Mouse (Mus musculus) forebrain, postnatal 0 days (tissue): ENCODE data around the gene Zcchc3. TPM values are rescaled to one million over a fixed set of nuclear protein-coding genes. Genes with fewer than 3 reads are reported as not detected.
A peak's percentile ranks its signal among the peaks of the same experiment; 100 is the strongest.

ENCODE experiments used
- ATAC-seq: fragments of 200-750 bp; cut with Nextera tagmentation; 2 replicates; pipeline ENCODE4 v1.8.0; 2017; ENCODE audit warnings: mild to moderate bottlenecking, moderate library complexity
- DNase-seq: peaks from one replicate; pipeline ENCODE4 v3.0.0-alpha.2; 2015
- H3K27ac ChIP-seq: fragments of 300-500 bp; sonication (generic); 2 replicates; pipeline ENCODE4 v1.5.1; 2014; ENCODE audit warnings: low read depth, mild to moderate bottlenecking, antibody characterized with exemption, low read length, moderate library complexity, mixed read lengths
- H3K27me3 ChIP-seq: fragments of 300-500 bp; sonication (generic); 2 replicates; pipeline ENCODE4 v1.6.1; 2014; ENCODE audit warnings: mild to moderate bottlenecking, low read length, mixed read lengths; ENCODE audit not compliant: insufficient read depth
- H3K36me3 ChIP-seq: fragments of 300-500 bp; sonication (generic); 2 replicates; pipeline ENCODE4 v1.6.1; 2014; ENCODE audit warnings: mild to moderate bottlenecking, moderate library complexity; ENCODE audit not compliant: insufficient read depth
- H3K4me1 ChIP-seq: fragments of 300-500 bp; sonication (generic); 2 replicates; pipeline ENCODE4 v1.6.1; 2014; ENCODE audit warnings: antibody characterized with exemption; ENCODE audit not compliant: insufficient read depth
- H3K4me2 ChIP-seq: fragments of 300-500 bp; sonication (generic); 2 replicates; pipeline ENCODE4 v1.6.1; 2014; ENCODE audit warnings: low read depth, mild to moderate bottlenecking, moderate library complexity
- H3K4me3 ChIP-seq: fragments of 300-500 bp; sonication (generic); 2 replicates; pipeline ENCODE4 v1.5.1; 2014; ENCODE audit warnings: low read depth, low read length, mixed read lengths
- H3K9ac ChIP-seq: fragments of 300-500 bp; sonication (generic); 2 replicates; pipeline ENCODE4 v1.6.1; 2014; ENCODE audit warnings: mild to moderate bottlenecking
- H3K9me3 ChIP-seq: fragments of 300-500 bp; sonication (generic); 2 replicates; pipeline ENCODE4 v1.6.1; 2016; ENCODE audit warnings: low read length
- CTCF ChIP-seq: sonication (generic); IDR thresholded peaks from 2 replicates; pipeline ENCODE4 v1.5.1; 2016; ENCODE audit warnings: antibody characterized with exemption, control low read depth, low read depth
- WGBS: fragments of 180-500 bp; shearing (Covaris S2); extraction: QIAGEN DNeasy Blood & Tissue Kit; methylation state at CpG from one replicate; pipeline ENCODE4 v1.1.7; 2014; 5-methylcytosine and 5-hydroxymethylcytosine counted together
- polyA plus RNA-seq: library from polyadenylated mRNA; unstranded; fragments of >200 nt; fragmentation: Nextera tagmentation; extraction: Ambion mirVana; gene quantifications from 2 replicates; pipeline ENCODE4 v1.2.1, GENCODE M21; 2015
- total RNA-seq: library from RNA; depleted of rRNA; stranded (reverse); fragments of >200 nt; gene quantifications from 2 replicates; pipeline ENCODE4 v1.2.3, GENCODE M21; 2014; rRNA removed

Gene Zcchc3
- total and polyA plus RNA-seq, 2 experiments from 2014 or later: 15.4 to 16.4 TPM

DNA sequence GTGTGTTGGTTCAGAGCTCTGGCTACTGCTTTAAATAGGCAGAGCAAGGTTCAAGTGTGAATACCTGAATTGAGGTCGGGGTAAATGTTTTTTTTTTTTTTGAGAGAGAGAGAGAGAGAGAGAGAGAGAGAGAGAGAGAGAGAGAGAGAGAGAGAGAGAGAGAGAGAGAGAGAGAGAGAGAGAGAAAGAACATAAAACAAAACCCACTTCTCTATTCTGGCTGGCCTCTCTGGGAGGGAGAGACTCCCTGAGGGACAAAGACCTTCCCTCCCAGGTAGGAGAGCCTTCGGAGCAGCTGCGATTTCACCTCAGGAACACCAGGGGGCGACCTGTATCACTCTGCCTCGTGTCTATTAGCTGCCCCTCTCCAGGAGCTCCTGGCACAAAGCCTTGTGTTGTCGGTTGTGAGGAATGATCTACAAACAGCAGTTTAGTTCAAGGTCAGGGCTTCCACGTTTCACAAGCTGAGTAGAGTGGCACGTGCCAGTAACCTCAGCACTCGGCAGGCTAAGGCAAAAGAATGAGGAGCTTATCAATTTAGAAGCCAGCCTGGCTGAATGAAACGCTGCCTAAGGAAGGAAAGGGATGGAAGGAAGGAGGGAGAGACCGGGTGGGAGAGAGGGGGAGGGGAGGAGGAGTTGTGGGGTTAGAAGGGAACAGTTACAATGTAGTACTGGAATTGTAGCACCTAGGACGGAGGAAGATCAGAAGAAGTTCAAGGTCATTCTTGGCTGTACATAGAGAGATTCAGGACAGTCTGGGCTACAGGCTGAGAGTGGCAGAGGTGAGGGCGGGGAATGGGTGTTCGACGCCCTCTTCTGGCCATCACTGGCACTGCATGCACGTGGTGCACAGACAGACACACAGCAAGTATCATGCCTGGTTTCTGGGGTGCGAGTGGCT, 51.3 kb downstream of the Zcchc3 start:
- Histone ChIP-seq H3K36me3 (no peaks in the 10 kb centered on the region), H3K4me3 (peak overlapping the region; percentile 21), H3K27ac (peak overlapping the region; percentile 72), H3K4me2 (peak overlapping the region; percentile 47), H3K9ac (peak overlapping the region; percentile 39; the same call in 1 of the 2 replicates), H3K9me3 (no peaks in the 10 kb centered on the region), H3K4me1 (0 out of 2 replicates have a peak, but pooled peaks cover 3% of the 10 kb centered on the region), H3K27me3 (no peaks in the 10 kb centered on the region)
- DNase-seq: peak; percentile 92
- 9% methylated on average over 17 of the region's 17 CpGs for WGBS
- peak; percentile 85 for TF ChIP-seq CTCF
- peak; percentile 81 for ATAC-seq

Other genes with a start within 250 kb of the Zcchc3 start
- gene Csnk2a1, start 188.2 kb downstream of the Zcchc3 start, total RNA-seq: 193 and 219 TPM in 2 replicates
- 98.1 and 112 TPM in 2 replicates for gene Csnk2a1, start 188.2 kb downstream of the Zcchc3 start, polyA plus RNA-seq
- 40.2 and 51.8 TPM in 2 replicates for gene Tbc1d20, start 121.2 kb downstream of the Zcchc3 start, total RNA-seq
- 24.4 and 27.2 TPM in 2 replicates for gene Tbc1d20, start 121.2 kb downstream of the Zcchc3 start, polyA plus RNA-seq
- gene Rbck1, start 82.4 kb downstream of the Zcchc3 start, total RNA-seq: 105 and 108 TPM in 2 replicates
- gene Rbck1, start 82.4 kb downstream of the Zcchc3 start, polyA plus RNA-seq: 88.9 and 90.7 TPM in 2 replicates
- gene Trib3, start 71.0 kb downstream of the Zcchc3 start, total RNA-seq: 2.0 and 2.2 TPM in 2 replicates
- gene Trib3, start 71.0 kb downstream of the Zcchc3 start, polyA plus RNA-seq: 1.3 and 1.4 TPM in 2 replicates
- gene Nrsn2, start 38.4 kb downstream of the Zcchc3 start, total RNA-seq: 30.9 and 43.7 TPM in 2 replicates
- 32.0 and 52.1 TPM in 2 replicates for gene Nrsn2, start 38.4 kb downstream of the Zcchc3 start, polyA plus RNA-seq
- 47.1 and 47.8 TPM in 2 replicates for gene Sox12, start 17.0 kb downstream of the Zcchc3 start, total RNA-seq
- gene Sox12, start 17.0 kb downstream of the Zcchc3 start, polyA plus RNA-seq: 10.0 and 11.9 TPM in 2 replicates
- 2.3 and 5.0 TPM in 2 replicates for gene 6820408C15Rik, start 560 bp upstream of the Zcchc3 start, total RNA-seq
- 5.6 and 6.4 TPM in 2 replicates for gene 6820408C15Rik, start 560 bp upstream of the Zcchc3 start, polyA plus RNA-seq
- gene Defb23, start 49.6 kb upstream of the Zcchc3 start, total RNA-seq: not detected in 2 replicates
- gene Defb23, start 49.6 kb upstream of the Zcchc3 start, polyA plus RNA-seq: not detected in 2 replicates
- gene Defb20, start 62.0 kb upstream of the Zcchc3 start, total RNA-seq: not detected in 2 replicates
- gene Defb20, start 62.0 kb upstream of the Zcchc3 start, polyA plus RNA-seq: not detected in 2 replicates
- not detected in 2 replicates for gene Defb22, start 75.1 kb upstream of the Zcchc3 start, total RNA-seq
- gene Defb22, start 75.1 kb upstream of the Zcchc3 start, polyA plus RNA-seq: not detected in 2 replicates
- gene Defb26, start 96.7 kb upstream of the Zcchc3 start, total RNA-seq: not detected in 2 replicates
- not detected in 2 replicates for gene Defb26, start 96.7 kb upstream of the Zcchc3 start, polyA plus RNA-seq
- not detected in 2 replicates for gene Defb28, start 103.2 kb upstream of the Zcchc3 start, total RNA-seq
- gene Defb28, start 103.2 kb upstream of the Zcchc3 start, polyA plus RNA-seq: not detected in 2 replicates
- not detected in 2 replicates for gene Defb29, start 125.1 kb upstream of the Zcchc3 start, total RNA-seq
- gene Defb29, start 125.1 kb upstream of the Zcchc3 start, polyA plus RNA-seq: not detected in 2 replicates
- not detected in 2 replicates for gene Gm17416, start 154.3 kb upstream of the Zcchc3 start, total RNA-seq
- not detected in 2 replicates for gene Gm17416, start 154.3 kb upstream of the Zcchc3 start, polyA plus RNA-seq
- not detected in 2 replicates for gene Defb21, start 157.7 kb upstream of the Zcchc3 start, total RNA-seq
- not detected in 2 replicates for gene Defb21, start 157.7 kb upstream of the Zcchc3 start, polyA plus RNA-seq
- gene Defb19, start 165.3 kb upstream of the Zcchc3 start, total RNA-seq: not detected in 2 replicates
- not detected in 2 replicates for gene Defb19, start 165.3 kb upstream of the Zcchc3 start, polyA plus RNA-seq
- gene Defb45, start 184.4 kb upstream of the Zcchc3 start, total RNA-seq: not detected in 2 replicates
- gene Defb45, start 184.4 kb upstream of the Zcchc3 start, polyA plus RNA-seq: not detected in 2 replicates
- not detected in 2 replicates for gene Defb36, start 189.3 kb upstream of the Zcchc3 start, total RNA-seq
- gene Defb36, start 189.3 kb upstream of the Zcchc3 start, polyA plus RNA-seq: not detected in 2 replicates
- gene Defb25, start 208.0 kb upstream of the Zcchc3 start, total RNA-seq: not detected in 2 replicates
- not detected in 2 replicates for gene Defb25, start 208.0 kb upstream of the Zcchc3 start, polyA plus RNA-seq
- gene Rem1, start 211.9 kb upstream of the Zcchc3 start, total RNA-seq: 0.46 and 2.7 TPM in 2 replicates
- 0.44 and 0.53 TPM in 2 replicates for gene Rem1, start 211.9 kb upstream of the Zcchc3 start, polyA plus RNA-seq